Mouse (Mus musculus) lung, embryonic 14.5 days (tissue): ENCODE data around the gene Gm3336. TPM values are rescaled to one million over a fixed set of nuclear protein-coding genes. Genes with fewer than 3 reads are reported as not detected.
A peak's percentile ranks its signal among the peaks of the same experiment; 100 is the strongest.

Source experiments
- ATAC-seq: fragments of 200-750 bp; cut with Nextera tagmentation; 2 replicates; pipeline ENCODE4 v1.8.0; 2017; ENCODE audit warnings: mild to moderate bottlenecking, moderate TSS enrichment, moderate library complexity; ENCODE audit not compliant: insufficient read depth
- DNase-seq: peaks from one replicate; pipeline ENCODE4 v3.0.0-alpha.2; 2015
- H3K27ac ChIP-seq: fragments of 300-500 bp; sonication (generic); 2 replicates; pipeline ENCODE4 v1.5.1; 2014; ENCODE audit warnings: low read depth, mild to moderate bottlenecking, moderate library complexity
- H3K27me3 ChIP-seq: fragments of 300-500 bp; sonication (generic); 2 replicates; pipeline ENCODE4 v1.6.1; 2014; ENCODE audit warnings: low read length, control low read depth; ENCODE audit not compliant: insufficient read depth
- H3K36me3 ChIP-seq: fragments of 300-500 bp; sonication (generic); 2 replicates; pipeline ENCODE4 v1.6.1; 2014; ENCODE audit warnings: control low read depth; ENCODE audit not compliant: insufficient read depth
- H3K4me1 ChIP-seq: fragments of 300-500 bp; sonication (generic); 2 replicates; pipeline ENCODE4 v1.6.1; 2014; ENCODE audit warnings: antibody characterized with exemption, control low read depth; ENCODE audit not compliant: insufficient read depth
- H3K4me2 ChIP-seq: fragments of 300-500 bp; sonication (generic); 2 replicates; pipeline ENCODE4 v1.6.1; 2014; ENCODE audit warnings: mild to moderate bottlenecking
- H3K4me3 ChIP-seq: fragments of 300-500 bp; sonication (generic); 2 replicates; pipeline ENCODE4 v1.5.1; 2014; ENCODE audit warnings: low read depth, low read length
- H3K9ac ChIP-seq: fragments of 300-500 bp; sonication (generic); 2 replicates; pipeline ENCODE4 v1.6.1; 2014
- H3K9me3 ChIP-seq: fragments of 300-500 bp; sonication (generic); 2 replicates; pipeline ENCODE4 v1.6.1; 2016; ENCODE audit warnings: low read depth, low read length, control low read depth
- CTCF ChIP-seq: IDR thresholded peaks from 2 replicates; pipeline ENCODE4 v1.5.1; 2016; ENCODE audit warnings: antibody characterized with exemption, low read depth
- WGBS: fragments of 180-500 bp; shearing (Covaris S2); extraction: QIAGEN DNeasy Blood & Tissue Kit; methylation state at CpG from one replicate; pipeline ENCODE4 v1.1.7; 2014; 5-methylcytosine and 5-hydroxymethylcytosine counted together
- polyA plus RNA-seq: library from polyadenylated mRNA; unstranded; fragments of >200 nt; fragmentation: Nextera tagmentation; extraction: Ambion mirVana; gene quantifications from 2 replicates; pipeline ENCODE4 v1.2.1, GENCODE M21; 2014

Gm3336 gene
- polyA plus RNA-seq, 1 experiment from 2014 or later, result not detected

- no peak for ATAC-seq
- Histone ChIP-seq H3K4me1 (no peaks in the 10 kb centered on the region), H3K9me3 (no peaks in the 10 kb centered on the region), H3K4me3 (no peak overlapping the region), H3K27ac (no peak overlapping the region), H3K9ac (no peak overlapping the region), H3K4me2 (no peak overlapping the region), H3K27me3 (no peaks in the 10 kb centered on the region), H3K36me3 (no peaks in the 10 kb centered on the region)
- no peak for DNase-seq
- no peak for TF ChIP-seq CTCF
- 75% methylated on average over 40 of the region's 40 CpGs for WGBS
Measured at GRCm38 (mm10) chr8:70716521-70717400, 1.6 kb upstream of the Gm3336 start.

- no peak for TF ChIP-seq CTCF
- no peak for ATAC-seq
- Histone ChIP-seq H3K4me1 (no peaks in the 10 kb centered on the region), H3K9ac (no peak overlapping the region), H3K36me3 (no peaks in the 10 kb centered on the region), H3K27me3 (no peaks in the 10 kb centered on the region), H3K4me3 (no peak overlapping the region), H3K27ac (no peak overlapping the region), H3K4me2 (no peak overlapping the region), H3K9me3 (no peaks in the 10 kb centered on the region)
- no peak for DNase-seq
- WGBS, result 48% methylated on average over 9 of the region's 9 CpGs
Measured at GRCm38 (mm10) chr8:70719796-70720270, 1.5 kb downstream of the Gm3336 start.

GRCm38 (mm10) chr8:70720739-70721138 is 2.4 kb downstream of the Gm3336 start:
- under 1% methylated on average over 3 of the region's 3 CpGs for WGBS
- Histone ChIP-seq H3K4me1 (no peaks in the 10 kb centered on the region), H3K27ac (no peak overlapping the region), H3K27me3 (no peaks in the 10 kb centered on the region), H3K4me2 (no peak overlapping the region), H3K4me3 (no peak overlapping the region), H3K9me3 (no peaks in the 10 kb centered on the region), H3K9ac (no peak overlapping the region), H3K36me3 (no peaks in the 10 kb centered on the region)
- peak; percentile 96 for TF ChIP-seq CTCF
- DNase-seq (peak; percentile 88), ATAC-seq (peak; percentile 35; the same call in 1 of the 2 replicates)

GRCm38 (mm10) chr8:70721601-70722000 is 3.3 kb downstream of the Gm3336 start:
- no peak for TF ChIP-seq CTCF
- no peak for DNase-seq
- Histone ChIP-seq H3K4me3 (no peak overlapping the region), H3K4me1 (no peaks in the 10 kb centered on the region), H3K9me3 (no peaks in the 10 kb centered on the region), H3K36me3 (no peaks in the 10 kb centered on the region), H3K9ac (no peak overlapping the region), H3K27me3 (no peaks in the 10 kb centered on the region), H3K27ac (no peak overlapping the region), H3K4me2 (no peak overlapping the region)
- no peak for ATAC-seq
- 81% methylated on average over 8 of the region's 8 CpGs for WGBS

GRCm38 (mm10) chr8:70723486-70724210 is 5.3 kb downstream of the Gm3336 start, which contains the start of gene Pde4c:
Pde4c (plus strand) TSS chr8:70723720.
- no peaks in the 10 kb centered on the region for H3K9me3 ChIP-seq
- no peak within 1 kb of the TSS for H3K9ac ChIP-seq
- DNase-seq (peak; percentile 14), ATAC-seq (no peak)
- no peaks in the 10 kb centered on the region for H3K36me3 ChIP-seq
- peaks cover 11% of the 10 kb centered on the region for H3K27me3 ChIP-seq
- no peak for TF ChIP-seq CTCF
- H3K4me1 ChIP-seq, result no peaks in the 10 kb centered on the region
- no peak within 1 kb of the TSS for H3K4me3 ChIP-seq
- WGBS, result 37% methylated on average over 7 of the region's 7 CpGs
- no peak within 1 kb of the TSS for H3K27ac ChIP-seq
- H3K4me2 ChIP-seq, result no peak within 1 kb of the TSS

GRCm38 (mm10) chr8:70724216-70724615 is 5.9 kb downstream of the Gm3336 start:
- H3K4me3 ChIP-seq, result no peak overlapping the region
- ATAC-seq (no peak), DNase-seq (no peak)
- no peak overlapping the region for H3K9ac ChIP-seq
- no peaks in the 10 kb centered on the region for H3K9me3 ChIP-seq
- H3K27ac ChIP-seq, result no peak overlapping the region
- no peaks in the 10 kb centered on the region for H3K4me1 ChIP-seq
- no peak overlapping the region for H3K4me2 ChIP-seq
- H3K36me3 ChIP-seq, result no peaks in the 10 kb centered on the region
- WGBS, result 68% methylated on average over 12 of the region's 12 CpGs
- peaks cover 17% of the 10 kb centered on the region for H3K27me3 ChIP-seq
- no peak for TF ChIP-seq CTCF
